Mouse (Mus musculus) neural tube, embryonic 15.5 days (tissue): ENCODE data around the gene Maats1. TPM values are rescaled to one million over a fixed set of nuclear protein-coding genes. Genes with fewer than 3 reads are reported as not detected.
A peak's percentile ranks its signal among the peaks of the same experiment; 100 is the strongest.

Source experiments
- ATAC-seq: fragments of 200-750 bp; cut with Nextera tagmentation; 2 replicates; pipeline ENCODE4 v1.8.0; 2017; ENCODE audit warnings: mild to moderate bottlenecking, moderate TSS enrichment, moderate library complexity; ENCODE audit not compliant: low FRiP score
- H3K27ac ChIP-seq: fragments of 300-500 bp; sonication (generic); replicated peaks from 2 replicates; pipeline ENCODE4 v1.5.1; 2015; ENCODE audit warnings: mild to moderate bottlenecking, inconsistent platforms
- H3K27me3 ChIP-seq: fragments of 300-500 bp; sonication (generic); replicated peaks from 2 replicates; pipeline ENCODE4 v1.6.1; 2015; ENCODE audit warnings: inconsistent platforms
- H3K36me3 ChIP-seq: fragments of 300-500 bp; sonication (generic); 2 replicates; pipeline ENCODE4 v1.6.1; 2015; ENCODE audit warnings: inconsistent platforms
- H3K4me1 ChIP-seq: fragments of 300-500 bp; sonication (generic); 2 replicates; pipeline ENCODE4 v1.6.1; 2015; ENCODE audit warnings: inconsistent platforms
- H3K4me2 ChIP-seq: fragments of 300-500 bp; sonication (generic); 2 replicates; pipeline ENCODE4 v1.6.1; 2015; ENCODE audit warnings: inconsistent platforms, mild to moderate bottlenecking, moderate library complexity
- H3K4me3 ChIP-seq: fragments of 300-500 bp; sonication (generic); replicated peaks from 2 replicates; pipeline ENCODE4 v1.5.1; 2015; ENCODE audit warnings: mild to moderate bottlenecking, inconsistent platforms
- H3K9ac ChIP-seq: fragments of 300-500 bp; sonication (generic); replicated peaks from 2 replicates; pipeline ENCODE4 v1.6.1; 2015; ENCODE audit warnings: mild to moderate bottlenecking, inconsistent platforms
- H3K9me3 ChIP-seq: fragments of 300-500 bp; sonication (generic); replicated peaks from 2 replicates; pipeline ENCODE4 v1.6.1; 2016; ENCODE audit warnings: inconsistent platforms
- WGBS: fragments of 180-500 bp; shearing (Covaris S2); methylation state at CpG from one replicate; pipeline ENCODE4 v1.1.7; 2015; ENCODE audit warnings: mixed read lengths; 5-methylcytosine and 5-hydroxymethylcytosine counted together
- polyA plus RNA-seq: library from polyadenylated mRNA; unstranded; fragments of >200 nt; fragmentation: Nextera tagmentation; extraction: Ambion mirVana; gene quantifications from 2 replicates; pipeline ENCODE4 v1.2.1, GENCODE M21; 2015

Gene Maats1
- polyA plus RNA-seq, 1 experiment from 2014 or later, result 0.88 TPM

DNA sequence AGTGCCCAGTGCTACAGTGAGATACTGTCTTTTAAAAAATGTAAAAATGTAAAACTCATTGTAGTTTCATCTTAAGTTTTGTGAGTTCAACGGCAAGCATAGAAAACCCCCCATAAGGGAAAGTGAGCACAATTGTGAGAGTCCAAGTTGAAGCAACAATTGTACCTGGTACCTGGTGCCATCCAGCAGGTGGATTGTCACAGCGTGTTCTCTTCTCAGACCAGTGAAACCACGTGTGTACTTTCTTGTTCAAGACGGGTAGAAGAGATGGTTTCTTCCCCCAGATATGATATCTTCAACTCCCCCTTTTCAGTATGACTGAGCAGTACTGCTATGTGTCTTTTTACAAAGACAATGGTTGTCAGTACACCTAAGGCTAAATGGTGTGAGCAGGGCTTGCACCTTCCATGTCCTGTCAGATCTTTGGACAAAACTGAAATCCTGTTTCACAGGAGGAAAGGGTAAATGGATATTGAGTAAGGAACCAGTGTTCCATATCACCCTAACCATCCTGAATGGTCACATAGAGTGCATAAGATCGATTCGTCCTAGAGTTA lies 16.4 kb upstream of the Maats1 start:
- Histone ChIP-seq H3K36me3 (peaks cover 2% of the 10 kb centered on the region; the same call in 1 of the 2 replicates), H3K27me3 (no peaks in the 10 kb centered on the region), H3K4me2 (no peak overlapping the region), H3K9ac (no peak overlapping the region), H3K4me3 (no peak overlapping the region), H3K9me3 (no peaks in the 10 kb centered on the region), H3K4me1 (no peaks in the 10 kb centered on the region), H3K27ac (no peak overlapping the region)
- WGBS, result 91% methylated on average over 6 of the region's 6 CpGs
- ATAC-seq, result no peak

DNA sequence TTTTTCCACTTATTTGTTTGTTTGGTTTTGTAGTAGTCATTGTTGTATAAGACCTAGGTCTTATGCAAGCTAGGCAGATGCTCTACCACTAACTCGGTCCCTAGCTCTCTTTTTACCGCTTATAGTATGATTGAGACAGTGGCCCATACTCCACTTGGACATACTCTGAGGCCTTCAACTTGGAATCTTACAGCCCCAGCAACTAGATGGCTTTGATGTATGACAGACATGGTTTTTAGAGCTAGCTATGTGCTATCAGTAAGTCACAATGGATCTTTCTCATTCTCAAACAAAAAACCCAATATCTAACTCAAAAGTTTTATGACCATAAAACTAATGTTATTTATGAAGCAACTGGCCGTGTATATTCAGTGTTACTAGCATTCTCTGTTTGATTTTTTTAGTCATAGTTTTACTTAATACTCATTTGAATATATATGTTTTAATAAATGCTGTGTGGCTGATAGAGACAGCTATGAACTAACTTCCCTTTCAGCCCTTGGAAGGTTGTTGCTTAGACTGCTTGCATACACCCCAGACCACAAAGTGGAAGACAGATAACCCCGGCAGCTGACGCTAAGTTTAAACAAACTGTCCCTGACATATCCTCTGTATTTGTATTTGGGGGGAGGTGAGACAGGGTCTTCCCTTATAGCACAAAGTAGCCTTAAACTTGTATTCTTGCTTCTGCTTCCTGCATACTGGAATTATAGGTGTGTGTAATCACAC lies 12.4 kb upstream of the Maats1 start:
- no peak for ATAC-seq
- H3K27me3 ChIP-seq, result no peaks in the 10 kb centered on the region
- 90% methylated on average over 5 of the region's 5 CpGs for WGBS
- no peak overlapping the region for H3K27ac ChIP-seq
- H3K4me3 ChIP-seq, result no peak overlapping the region
- no peaks in the 10 kb centered on the region for H3K9me3 ChIP-seq
- no peak overlapping the region for H3K4me2 ChIP-seq
- H3K4me1 ChIP-seq, result no peaks in the 10 kb centered on the region
- H3K36me3 ChIP-seq, result peaks cover 25% of the 10 kb centered on the region
- H3K9ac ChIP-seq, result no peak overlapping the region

DNA sequence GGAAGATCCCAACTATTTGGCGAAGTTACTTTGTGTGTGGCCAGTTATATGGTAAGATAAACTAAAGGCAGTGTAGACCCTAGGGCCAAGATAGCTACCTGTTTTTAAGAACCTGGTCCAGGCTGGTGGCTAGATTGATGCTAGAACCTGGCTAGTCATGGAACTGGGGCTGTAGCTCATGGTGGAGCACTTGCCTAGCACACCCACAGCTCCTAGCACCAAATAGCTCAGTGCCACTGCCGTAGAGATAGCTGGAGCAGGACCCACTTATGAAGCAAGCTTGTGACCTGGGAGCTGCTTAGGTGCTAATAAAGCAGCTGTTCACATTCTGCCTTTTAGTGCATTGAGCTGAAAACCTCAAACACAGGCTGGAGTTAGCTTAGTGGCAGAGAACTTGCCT lies 11.7 kb upstream of the Maats1 start:
- Histone ChIP-seq H3K4me3 (no peak overlapping the region), H3K4me1 (no peaks in the 10 kb centered on the region), H3K36me3 (peaks cover 28% of the 10 kb centered on the region), H3K9ac (no peak overlapping the region), H3K27me3 (no peaks in the 10 kb centered on the region), H3K27ac (no peak overlapping the region), H3K4me2 (no peak overlapping the region), H3K9me3 (no peaks in the 10 kb centered on the region)
- no peak for ATAC-seq
- WGBS, result 98% methylated on average over 2 of the region's 2 CpGs

DNA sequence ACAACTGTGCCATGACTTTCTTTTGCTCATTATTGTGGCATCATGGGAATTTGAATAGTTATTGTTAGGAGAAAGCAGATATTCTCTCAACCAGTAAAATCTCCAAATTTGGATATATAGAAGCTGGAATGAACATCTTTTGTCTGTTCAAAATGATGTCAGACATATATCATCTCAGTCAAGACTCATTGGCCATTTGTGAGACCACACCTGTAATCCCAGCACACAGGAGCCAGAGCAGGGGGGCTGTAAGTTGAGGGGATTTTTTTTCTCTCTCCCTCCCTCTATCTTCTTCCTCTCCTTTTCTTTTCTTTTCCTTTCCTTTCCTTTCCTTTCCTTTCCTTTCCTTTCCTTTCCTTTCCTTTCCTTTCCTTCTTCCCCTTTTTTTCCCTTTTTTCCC lies 10.9 kb upstream of the Maats1 start:
- Histone ChIP-seq H3K9ac (no peak overlapping the region), H3K4me3 (no peak overlapping the region), H3K27me3 (no peaks in the 10 kb centered on the region), H3K4me1 (peaks cover 5% of the 10 kb centered on the region), H3K27ac (no peak overlapping the region), H3K36me3 (peaks cover 28% of the 10 kb centered on the region), H3K9me3 (no peaks in the 10 kb centered on the region), H3K4me2 (no peak overlapping the region)
- ATAC-seq, result no peak

DNA sequence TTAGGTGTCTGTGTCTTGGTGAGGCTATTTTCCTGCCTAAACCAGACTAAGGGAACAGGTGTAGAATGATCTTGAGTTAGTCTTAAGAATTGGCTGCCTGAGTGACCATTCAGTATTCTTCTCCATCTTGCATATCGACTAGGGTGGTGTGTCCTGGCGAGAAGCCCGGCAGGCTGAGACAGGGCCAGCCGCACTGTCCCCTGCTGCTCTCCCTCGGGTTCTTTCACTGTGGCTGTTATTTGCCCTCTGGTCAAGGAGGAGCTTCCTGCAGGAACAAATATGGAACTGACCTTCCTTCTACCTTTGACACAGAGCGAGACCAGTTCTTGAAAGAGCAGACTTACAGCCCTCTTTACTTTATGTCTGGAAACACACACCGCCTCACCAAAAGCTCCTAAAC lies 10.1 kb upstream of the Maats1 start:
- no peak for ATAC-seq

DNA sequence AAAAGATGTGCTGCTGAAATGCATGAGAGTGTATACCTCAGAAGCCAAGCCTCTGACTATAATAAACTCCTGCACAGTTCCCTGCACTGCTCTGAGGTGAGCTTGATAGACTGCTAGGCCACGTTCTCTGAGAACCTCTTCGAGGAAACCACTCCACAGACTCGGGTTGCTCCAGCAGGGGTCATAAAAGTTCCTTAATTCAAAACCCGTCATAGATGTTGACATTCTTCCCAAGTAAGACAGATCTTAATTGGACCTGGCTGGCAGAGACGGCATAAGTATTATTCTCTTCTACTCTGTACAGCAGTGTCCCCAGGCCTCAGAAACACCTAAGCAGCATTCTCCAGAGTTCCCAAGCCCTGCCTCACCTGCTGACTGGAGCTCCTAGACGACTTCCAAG lies 9.0 kb upstream of the Maats1 start:
- 85% methylated on average over 6 of the region's 6 CpGs for WGBS
- Histone ChIP-seq H3K4me3 (no peak overlapping the region), H3K27me3 (no peaks in the 10 kb centered on the region), H3K4me1 (peaks cover 13% of the 10 kb centered on the region), H3K9ac (no peak overlapping the region), H3K4me2 (no peak overlapping the region), H3K27ac (no peak overlapping the region), H3K9me3 (no peaks in the 10 kb centered on the region), H3K36me3 (peaks cover 27% of the 10 kb centered on the region)
- no peak for ATAC-seq

More for the DNA sequence above, 10.1 kb upstream of the Maats1 start:
- WGBS, result 79% methylated on average over 7 of the region's 7 CpGs
- no peaks in the 10 kb centered on the region for H3K9me3 ChIP-seq
- no peak overlapping the region for H3K4me3 ChIP-seq
- H3K27me3 ChIP-seq, result no peaks in the 10 kb centered on the region
- H3K36me3 ChIP-seq, result peaks cover 28% of the 10 kb centered on the region
- H3K4me1 ChIP-seq, result peaks cover 10% of the 10 kb centered on the region
- H3K27ac ChIP-seq, result no peak overlapping the region
- H3K9ac ChIP-seq, result no peak overlapping the region
- H3K4me2 ChIP-seq, result no peak overlapping the region

DNA sequence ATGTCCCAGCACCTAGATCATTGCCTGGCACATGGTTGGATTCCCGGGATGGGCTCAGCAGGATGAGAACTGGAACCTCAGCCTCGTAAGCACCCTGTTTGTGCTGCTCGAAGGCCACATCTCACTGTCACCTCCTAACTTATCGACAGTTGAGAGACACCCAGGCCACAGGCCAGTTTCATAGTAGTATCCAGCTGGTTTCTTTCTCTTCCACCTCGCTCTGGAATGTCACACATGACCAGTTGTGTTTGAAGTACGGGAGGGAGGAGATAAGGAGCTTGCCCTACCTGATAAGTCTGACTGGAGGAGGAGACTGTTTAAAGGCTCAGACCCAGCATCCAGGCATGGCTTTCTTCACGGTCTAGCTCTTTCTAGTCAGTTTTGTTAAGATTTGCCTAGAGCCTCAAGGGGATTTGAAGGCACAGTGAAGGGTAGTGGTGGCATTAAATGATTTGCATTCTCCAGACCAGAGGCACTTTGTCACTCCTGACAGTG lies 8.5 kb upstream of the Maats1 start:
- ATAC-seq, result no peak
- Histone ChIP-seq H3K4me2 (no peak overlapping the region), H3K4me3 (no peak overlapping the region), H3K9ac (no peak overlapping the region), H3K4me1 (peaks cover 13% of the 10 kb centered on the region), H3K36me3 (peaks cover 26% of the 10 kb centered on the region), H3K27me3 (no peaks in the 10 kb centered on the region), H3K27ac (no peak overlapping the region), H3K9me3 (no peaks in the 10 kb centered on the region)
- WGBS, result 90% methylated on average over 7 of the region's 7 CpGs

DNA sequence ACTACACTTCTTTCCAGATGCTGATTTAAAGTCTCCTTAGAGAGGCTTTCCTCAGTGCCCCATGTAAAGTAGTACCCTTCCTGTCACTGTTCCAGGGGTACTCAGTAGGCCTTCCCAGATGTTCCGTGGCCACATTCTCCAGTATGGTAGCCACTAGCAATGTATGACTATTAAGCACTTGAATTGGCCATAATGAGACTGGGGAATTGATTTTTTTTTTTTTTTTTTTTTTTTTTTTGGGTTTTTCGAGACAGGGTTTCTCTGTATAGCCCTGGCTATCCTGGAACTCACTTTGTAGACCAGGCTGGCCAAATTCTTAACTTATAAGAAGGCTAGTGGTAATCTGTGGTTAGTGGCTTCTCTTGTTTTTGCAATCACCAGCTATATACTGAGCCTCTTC lies 7.9 kb upstream of the Maats1 start:
- no peaks in the 10 kb centered on the region for H3K27me3 ChIP-seq
- H3K4me1 ChIP-seq, result peaks cover 13% of the 10 kb centered on the region
- peaks cover 26% of the 10 kb centered on the region for H3K36me3 ChIP-seq
- no peak overlapping the region for H3K9ac ChIP-seq
- no peak overlapping the region for H3K27ac ChIP-seq
- no peak overlapping the region for H3K4me2 ChIP-seq
- WGBS, result 95% methylated on average over 2 of the region's 2 CpGs
- no peaks in the 10 kb centered on the region for H3K9me3 ChIP-seq
- ATAC-seq, result no peak
- no peak overlapping the region for H3K4me3 ChIP-seq

DNA sequence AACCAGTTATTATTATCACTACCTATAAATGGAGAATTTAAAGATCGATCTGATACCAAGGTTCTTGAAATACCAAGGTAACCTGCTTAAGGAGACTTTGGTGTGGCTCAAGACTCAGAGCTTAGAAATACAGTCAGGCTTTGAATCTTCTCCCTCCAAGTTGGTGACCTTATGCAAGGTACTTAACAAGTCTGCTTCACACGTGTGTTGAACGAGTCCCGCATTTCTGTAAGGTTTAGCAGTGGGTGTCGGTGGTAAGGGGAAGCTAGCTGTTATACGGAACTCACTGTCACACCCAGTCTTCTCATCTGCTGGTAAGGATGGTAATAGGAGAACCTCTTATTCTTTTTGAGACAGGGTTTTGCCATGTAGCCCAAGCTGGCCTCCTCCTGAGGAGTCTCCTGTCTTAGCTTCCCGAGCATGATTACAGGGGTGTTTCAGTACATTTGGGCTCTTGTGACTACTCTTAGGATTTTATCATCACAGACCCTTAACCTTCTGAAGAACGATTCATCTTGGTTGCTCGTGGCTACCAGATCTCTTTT lies 6.3 kb upstream of the Maats1 start:
- Histone ChIP-seq H3K9ac (no peak overlapping the region), H3K36me3 (peaks cover 26% of the 10 kb centered on the region), H3K4me3 (no peak overlapping the region), H3K4me1 (peaks cover 13% of the 10 kb centered on the region), H3K4me2 (no peak overlapping the region), H3K9me3 (no peaks in the 10 kb centered on the region), H3K27ac (no peak overlapping the region), H3K27me3 (no peaks in the 10 kb centered on the region)
- 90% methylated on average over 9 of the region's 9 CpGs for WGBS
- no peak for ATAC-seq

DNA sequence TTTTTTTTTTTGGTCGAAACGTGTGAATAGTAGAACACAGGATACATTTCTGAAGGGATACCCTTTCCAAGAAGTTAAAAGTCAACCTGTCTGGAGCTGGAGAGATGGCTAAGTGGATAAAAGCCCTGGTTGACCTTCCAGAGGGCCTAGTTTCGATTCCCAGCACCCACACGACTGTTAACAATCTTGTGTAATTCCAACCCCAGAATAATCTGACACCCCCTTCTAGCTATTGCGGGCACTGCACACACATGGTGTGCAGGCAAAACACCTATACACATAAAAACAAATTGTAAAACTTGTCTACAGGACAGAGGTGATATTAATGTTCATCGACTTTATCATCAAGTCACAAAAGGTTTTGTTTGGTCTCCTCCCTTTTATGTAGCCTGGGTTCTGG lies 5.6 kb upstream of the Maats1 start:
- Histone ChIP-seq H3K4me3 (peak overlapping the region; percentile 86), H3K27ac (no peak overlapping the region), H3K36me3 (peaks cover 26% of the 10 kb centered on the region), H3K9ac (peak overlapping the region; percentile 80), H3K4me2 (peak overlapping the region; percentile 66), H3K9me3 (no peaks in the 10 kb centered on the region), H3K27me3 (no peaks in the 10 kb centered on the region), H3K4me1 (peaks cover 13% of the 10 kb centered on the region)
- ATAC-seq, result no peak
- 65% methylated on average over 6 of the region's 6 CpGs for WGBS

DNA sequence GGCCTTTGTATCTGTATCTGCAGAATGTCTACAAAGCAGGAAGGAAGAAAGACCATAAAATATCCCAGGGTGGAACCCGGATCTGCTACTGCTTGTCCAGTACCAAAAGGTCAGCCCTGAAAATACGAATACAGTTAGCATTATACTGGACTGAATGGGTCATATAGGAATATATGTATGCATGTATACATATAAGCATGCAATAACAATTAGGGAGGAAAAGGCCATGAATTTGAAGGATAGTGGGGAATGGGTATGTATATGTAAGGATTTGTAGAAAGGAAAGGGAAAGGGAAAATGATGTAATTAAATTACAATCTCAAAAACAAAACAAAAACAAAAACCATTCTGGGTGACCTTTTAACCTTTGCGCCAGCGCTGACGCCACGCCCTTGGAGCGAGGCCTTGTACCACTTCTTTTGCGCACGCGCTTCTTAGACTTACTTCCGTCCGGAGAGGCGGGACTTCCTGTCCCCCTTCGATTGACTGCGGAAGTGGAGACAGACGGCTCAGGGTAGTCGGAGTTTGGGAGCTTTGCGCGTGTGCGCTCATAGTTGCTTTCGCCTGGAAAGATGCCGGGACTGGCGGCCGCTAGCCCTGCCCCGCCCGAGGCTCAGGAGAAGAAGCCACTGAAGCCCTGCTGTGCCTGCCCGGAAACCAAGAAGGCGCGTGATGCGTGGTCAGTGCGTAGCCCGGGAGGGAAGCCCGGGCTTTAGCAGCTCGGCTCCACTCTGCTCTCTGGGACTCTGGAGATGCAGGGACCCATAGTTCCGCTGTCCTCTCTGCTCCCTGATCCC lies 4.8 kb upstream of the Maats1 start, which contains the start of the genes Cox17 and Gm21987:
Gene Cox17, plus strand, starts transcription at position 463 of the 797 bp plus-strand sequence.
Gene Gm21987, plus strand, starts transcription at position 512 of the 797 bp plus-strand sequence.
- peaks cover 20% of the 10 kb centered on the region for H3K36me3 ChIP-seq
- WGBS, result 3% methylated on average over 35 of the region's 35 CpGs
- peak; percentile 98 for ATAC-seq
- peak within 1 kb of the TSS; percentile 88 for H3K27ac ChIP-seq
- peaks cover 16% of the 10 kb centered on the region for H3K4me1 ChIP-seq
- H3K9me3 ChIP-seq, result no peaks in the 10 kb centered on the region
- peak within 1 kb of the TSS; percentile 80 for H3K9ac ChIP-seq
- H3K4me3 ChIP-seq, result peak within 1 kb of the TSS; percentile 86
- no peaks in the 10 kb centered on the region for H3K27me3 ChIP-seq
- H3K4me2 ChIP-seq, result peak within 1 kb of the TSS; percentile 66
